Mouse (Mus musculus) retina, postnatal 1 day (tissue): ENCODE data around the gene Olfr1272.
"Not testable (repeated sequence)": the region's sequence is repeated elsewhere in the genome, so short reads cannot be mapped to it uniquely, and the experiment has no call there.

ENCODE experiments used
- DNase-seq: peaks from one replicate; pipeline ENCODE4 v3.0.0-alpha.2; 2012

Olfr1272 gene

GRCm38 (mm10) chr2:90292741-90293140 lies at the start of gene Olfr1272:
Gene Olfr1272 (minus strand): TSS chr2:90292841.
- DNase-seq = no peak

- DNase-seq = not testable (repeated sequence)
These were observed 29.3 kb upstream of the Olfr1272 start, which contains the start of gene Gm13769 for GRCm38 (mm10) chr2:90321900-90322299. Gene Gm13769 (plus strand): TSS chr2:90322200.

- no peak for DNase-seq
These were observed 21.7 kb downstream of the Olfr1272 start, which contains the start of gene Olfr1271 for GRCm38 (mm10) chr2:90270932-90271331. Gene Olfr1271 (minus strand): TSS chr2:90271032.

- no peak for DNase-seq
These were observed 35.1 kb downstream of the Olfr1272 start, which contains the start of gene Olfr142 for GRCm38 (mm10) chr2:90257492-90257891. Gene Olfr142 (minus strand): TSS chr2:90257592.
